Mouse (Mus musculus): Measurements from ENCODE around the gene Mbnl2.

The Mbnl2 gene

DNA sequence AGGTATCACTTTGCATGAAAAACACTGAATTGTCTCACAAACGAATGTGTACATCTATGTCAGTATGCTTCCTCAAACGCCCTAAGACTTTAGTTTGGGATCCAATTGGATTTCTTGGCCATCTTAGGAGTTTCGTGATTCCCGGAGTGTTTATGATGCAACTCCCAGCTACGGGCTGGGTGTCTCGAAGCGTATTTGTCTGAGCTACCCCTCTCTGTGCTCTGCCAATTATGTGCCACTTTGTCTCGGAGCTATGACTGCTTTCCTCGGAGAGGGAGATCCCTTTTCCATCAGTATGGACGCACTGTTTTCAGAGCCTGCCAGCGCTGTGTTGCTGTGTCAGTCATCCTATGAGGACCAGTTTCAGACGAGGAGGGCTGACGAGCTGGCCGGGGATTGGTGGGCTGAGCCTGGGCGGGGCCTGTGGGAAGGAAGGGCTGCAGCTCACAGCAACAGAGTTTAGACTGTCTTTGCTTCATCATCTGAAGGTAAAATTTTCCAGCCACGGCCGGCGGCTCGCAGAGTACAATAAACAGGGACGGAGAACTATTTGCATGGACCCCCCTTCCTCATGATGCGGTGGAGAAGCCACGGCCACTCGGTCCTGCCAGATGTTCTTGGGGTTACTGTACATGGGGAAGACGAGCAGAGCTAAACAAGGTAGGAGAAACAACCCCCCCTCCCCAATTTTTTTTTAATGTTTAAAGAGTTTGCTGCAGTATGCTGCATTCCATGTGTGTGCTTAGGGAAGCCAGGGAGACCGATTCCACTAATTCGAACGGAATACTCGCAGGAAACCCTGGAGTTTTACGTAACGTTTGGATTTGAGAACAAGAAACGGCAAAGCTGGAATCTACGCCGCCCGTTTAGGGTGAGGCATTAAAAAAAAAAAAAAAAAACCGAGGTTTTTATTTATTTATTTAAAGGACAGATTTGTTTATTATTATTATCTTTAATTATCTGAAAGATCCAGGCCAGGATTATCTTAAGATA, at the start of gene Mbnl2:
Gene Mbnl2 (plus strand): TSS at position 424 of the 993 bp plus-strand sequence.
- DNase-seq = peak; percentile 98

GRCm38 (mm10) chr14:120232076-120232496, 43.4 kb upstream of the Mbnl2 start:
- no peak for DNase-seq

- DNase-seq = no peak
Measured at GRCm38 (mm10) chr14:120235610-120236009, 39.9 kb upstream of the Mbnl2 start.

DNA sequence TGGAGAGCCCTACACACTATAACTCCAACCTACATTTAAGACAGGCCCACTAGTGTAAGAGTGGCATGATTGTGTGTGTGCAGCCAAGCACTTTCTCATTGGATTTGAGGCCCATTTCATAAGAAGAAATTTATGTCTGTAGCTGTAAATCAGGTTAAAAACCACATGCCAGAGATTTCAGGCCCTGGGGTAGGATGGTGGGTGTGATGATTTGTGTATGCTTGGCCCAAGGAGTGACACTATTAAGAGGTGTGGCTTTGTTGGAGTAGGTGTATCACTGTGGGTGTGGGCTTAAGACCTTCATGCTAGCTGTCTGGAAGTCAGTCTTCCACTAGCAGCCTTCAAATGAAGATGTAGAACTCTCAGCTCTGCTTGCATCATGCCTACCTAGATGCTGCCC, 37.0 kb upstream of the Mbnl2 start:
- DNase-seq = no peak

DNA sequence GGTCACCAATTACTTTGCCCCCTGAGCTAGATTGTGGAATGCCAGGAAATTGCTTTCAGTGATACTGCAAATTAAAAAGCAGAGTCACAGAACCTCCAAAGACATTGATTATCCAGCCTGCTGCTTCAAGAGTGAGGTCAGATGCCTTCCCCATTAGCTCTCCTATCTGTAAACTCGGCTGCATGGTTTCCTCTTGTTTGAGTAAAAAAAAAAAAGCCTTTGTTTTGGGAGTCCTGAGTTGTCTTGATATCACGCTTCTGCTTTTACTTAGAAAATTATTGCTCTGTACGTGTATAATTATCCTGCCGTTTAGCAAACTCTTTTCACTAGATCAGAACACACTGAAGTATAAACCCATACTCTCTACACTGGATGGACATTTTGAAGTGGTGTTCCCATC, 35.3 kb upstream of the Mbnl2 start:
- DNase-seq = no peak

DNA sequence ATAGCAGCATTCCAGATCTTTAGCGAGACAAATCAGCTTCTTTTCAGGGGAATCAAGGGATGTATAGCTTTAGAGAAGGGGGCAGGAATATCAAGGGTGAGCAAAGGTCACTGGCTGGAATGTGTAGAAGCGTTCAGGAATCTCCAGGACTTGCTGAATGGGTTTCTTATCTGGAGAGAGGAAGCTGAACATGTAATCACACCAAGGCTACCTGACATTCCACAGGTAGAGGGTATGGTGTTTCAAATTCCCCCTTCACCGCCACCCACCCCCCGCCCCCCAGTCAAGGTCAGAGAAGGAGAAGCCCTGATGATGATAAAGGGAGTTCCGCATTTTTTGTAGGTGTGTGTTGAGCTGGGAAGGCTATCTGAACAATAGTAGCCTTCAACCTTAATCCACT, 32.8 kb upstream of the Mbnl2 start:
- no peak for DNase-seq

- DNase-seq = peak; percentile 36
Measured at GRCm38 (mm10) chr14:120245081-120245705, 30.3 kb upstream of the Mbnl2 start.

- DNase-seq = no peak
Measured at GRCm38 (mm10) chr14:120253331-120253730, 22.1 kb upstream of the Mbnl2 start.

DNA sequence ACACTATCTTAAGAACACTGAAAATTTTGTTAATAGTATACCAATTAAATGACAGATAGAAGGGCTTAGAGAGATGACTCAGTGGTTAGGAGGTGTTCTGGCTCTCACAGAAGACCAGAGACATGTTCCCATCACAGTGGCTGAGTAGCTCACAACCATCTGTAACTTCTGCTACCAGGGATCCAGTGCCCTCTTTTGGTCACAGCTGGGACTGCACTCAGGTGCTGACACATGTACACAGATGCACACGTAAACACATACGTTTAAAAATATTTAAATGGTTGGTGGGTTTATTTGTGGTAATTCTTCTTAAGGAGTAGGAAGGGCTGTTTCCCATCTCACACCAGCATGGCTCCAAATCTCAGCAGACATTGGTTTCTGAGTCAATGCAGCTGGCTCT, 19.3 kb upstream of the Mbnl2 start:
- no peak for DNase-seq

GRCm38 (mm10) chr14:120256623-120257384, 18.7 kb upstream of the Mbnl2 start:
- no peak for DNase-seq

GRCm38 (mm10) chr14:120257483-120257882, 18.0 kb upstream of the Mbnl2 start:
- DNase-seq = no peak

GRCm38 (mm10) chr14:120259426-120259825, 16.0 kb upstream of the Mbnl2 start:
- DNase-seq = no peak

DNA sequence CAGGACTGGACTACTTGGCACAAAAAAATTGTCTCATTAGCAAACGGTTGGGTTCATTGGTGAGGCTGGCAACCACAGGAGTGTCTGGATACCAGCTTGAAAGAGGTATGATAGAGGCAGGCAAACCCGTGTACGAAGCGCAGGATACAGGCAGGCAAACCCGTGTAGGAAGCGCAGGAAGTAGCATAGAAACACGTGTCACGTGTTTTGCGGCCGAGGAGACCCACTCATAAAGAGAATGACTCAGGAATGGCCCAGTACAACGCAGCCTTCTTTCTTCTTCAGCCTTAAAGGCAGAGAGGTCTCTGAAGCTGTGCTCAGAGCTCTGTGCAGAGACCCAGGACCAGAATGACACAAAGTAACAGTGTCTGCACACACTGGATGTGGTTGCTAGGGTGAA, 13.9 kb upstream of the Mbnl2 start:
- no peak for DNase-seq

GRCm38 (mm10) chr14:120262660-120263379, 12.6 kb upstream of the Mbnl2 start:
- no peak for DNase-seq

- no peak for DNase-seq
Measured at GRCm38 (mm10) chr14:120263380-120264135, 11.9 kb upstream of the Mbnl2 start.

DNA sequence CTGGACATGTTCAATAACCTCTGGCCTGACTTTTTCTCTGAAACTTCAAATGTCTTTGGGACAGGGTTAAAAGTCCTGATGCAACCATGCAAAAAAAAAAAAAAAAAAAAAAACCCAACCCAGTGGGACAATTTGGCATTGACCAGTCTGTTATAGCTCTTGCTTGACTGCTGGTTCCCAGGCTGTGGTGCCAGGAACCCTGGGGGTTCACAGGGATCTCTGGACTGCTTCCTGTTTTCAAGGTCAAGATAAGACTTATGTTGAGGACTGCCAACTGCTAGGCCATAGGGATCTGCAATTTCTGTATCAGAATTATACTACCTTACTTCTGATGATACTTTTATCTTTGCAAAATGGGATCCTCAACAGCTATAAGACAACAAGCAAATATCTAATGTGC, 9.6 kb upstream of the Mbnl2 start:
- no peak for DNase-seq

- DNase-seq = no peak
Measured at GRCm38 (mm10) chr14:120267130-120267529, 8.3 kb upstream of the Mbnl2 start.

GRCm38 (mm10) chr14:120270031-120270430, 5.4 kb upstream of the Mbnl2 start:
- no peak for DNase-seq

- no peak for DNase-seq
Measured at GRCm38 (mm10) chr14:120270633-120271032, 4.8 kb upstream of the Mbnl2 start.

- no peak for DNase-seq
Measured at GRCm38 (mm10) chr14:120271096-120271495, 4.4 kb upstream of the Mbnl2 start.

GRCm38 (mm10) chr14:120273766-120274165, 1.7 kb upstream of the Mbnl2 start:
- DNase-seq = no peak

- no peak for DNase-seq
Measured at GRCm38 (mm10) chr14:120274746-120275145, 723 bp upstream of the Mbnl2 start.
